Mouse (Mus musculus) gastrocnemius, adult 8-10 months (tissue): ENCODE results near the gene Ndufb11. TPM values are rescaled to one million over a fixed set of nuclear protein-coding genes. Genes with fewer than 3 reads are reported as not detected.

Source experiments
- DNase-seq, 2 experiments: peaks; one replicate each; pipeline ENCODE4 v3.0.0; 2022; ENCODE audit warnings: low spot score in 2 of 2
- total RNA-seq, 4 experiments: library from RNA; stranded (reverse); gene quantifications; 2 replicates each; pipeline ENCODE4 v1.2.4; 2022

Gene Ndufb11
- total RNA-seq = 100 to 1,000 TPM; 396 to 439 (median 407) TPM

DNA sequence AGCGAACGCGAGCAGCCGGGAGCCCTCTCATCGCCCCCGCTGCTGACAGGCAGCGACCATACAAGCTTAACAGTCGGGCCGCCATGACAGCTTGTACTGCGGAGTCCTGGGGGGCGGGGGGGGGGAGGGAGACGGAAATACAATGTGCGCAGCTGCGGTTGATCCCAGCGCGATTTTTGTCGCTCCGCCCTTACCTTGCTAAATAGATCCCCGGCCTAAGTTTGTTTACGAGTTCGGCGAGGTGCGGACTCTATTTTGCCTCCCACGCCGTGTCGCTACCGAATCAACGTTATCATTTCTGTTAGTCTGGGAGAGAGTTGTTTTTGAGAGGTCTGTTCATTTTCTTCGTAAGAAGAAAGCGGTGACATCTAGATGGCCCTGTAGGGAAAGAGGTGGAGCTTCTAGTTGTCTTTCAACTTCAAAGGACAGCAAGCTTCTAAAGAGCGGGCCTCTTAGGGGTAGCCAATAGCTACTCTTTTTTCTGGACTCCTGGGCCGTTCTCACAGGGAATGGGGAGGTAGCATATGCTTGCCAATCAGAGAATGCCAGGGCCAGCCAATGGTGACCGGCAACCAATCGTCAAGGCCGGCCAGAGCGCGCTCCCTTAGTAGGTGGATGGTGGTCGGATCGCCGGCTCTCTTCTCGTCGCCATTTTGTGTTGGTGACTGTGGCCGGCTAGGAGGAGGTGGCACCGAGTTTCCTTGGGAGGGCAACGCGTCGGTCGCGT, at the start of gene Ndufb11, which contains the start of gene Rbm10:
TSS of gene Ndufb11 (minus strand) at position 444 of the 727 bp plus-strand sequence.
TSS of gene Rbm10 (plus strand) at position 328 of the 727 bp plus-strand sequence.
- peak; percentile 65 to 80 for DNase-seq

DNA sequence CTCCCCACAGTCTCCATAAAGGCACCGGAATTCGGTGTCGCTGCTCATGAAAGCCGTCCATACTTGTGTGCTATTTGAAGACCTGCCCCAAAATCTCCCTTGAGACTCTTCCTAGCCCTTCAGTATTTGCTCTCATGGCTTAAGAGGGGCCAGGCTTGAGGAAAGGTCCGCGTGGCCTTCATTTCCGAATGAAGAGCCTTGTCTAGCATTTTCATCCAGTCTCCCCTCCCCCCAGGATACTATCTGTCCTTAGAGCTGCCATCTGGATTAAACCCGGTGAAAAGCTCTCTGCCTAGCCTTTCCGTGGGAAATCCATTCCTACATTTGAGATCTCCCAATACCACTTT, 46.0 kb upstream of the Ndufb11 start:
- no peak for DNase-seq

GRCm38 (mm10) chrX:20662716-20663443, 45.5 kb upstream of the Ndufb11 start:
- DNase-seq = peak; percentile 73 to 79

- no peak for DNase-seq
These were observed 44.9 kb upstream of the Ndufb11 start for GRCm38 (mm10) chrX:20662317-20662715.

GRCm38 (mm10) chrX:20658891-20659406, 41.5 kb upstream of the Ndufb11 start:
- no peak for DNase-seq

DNA sequence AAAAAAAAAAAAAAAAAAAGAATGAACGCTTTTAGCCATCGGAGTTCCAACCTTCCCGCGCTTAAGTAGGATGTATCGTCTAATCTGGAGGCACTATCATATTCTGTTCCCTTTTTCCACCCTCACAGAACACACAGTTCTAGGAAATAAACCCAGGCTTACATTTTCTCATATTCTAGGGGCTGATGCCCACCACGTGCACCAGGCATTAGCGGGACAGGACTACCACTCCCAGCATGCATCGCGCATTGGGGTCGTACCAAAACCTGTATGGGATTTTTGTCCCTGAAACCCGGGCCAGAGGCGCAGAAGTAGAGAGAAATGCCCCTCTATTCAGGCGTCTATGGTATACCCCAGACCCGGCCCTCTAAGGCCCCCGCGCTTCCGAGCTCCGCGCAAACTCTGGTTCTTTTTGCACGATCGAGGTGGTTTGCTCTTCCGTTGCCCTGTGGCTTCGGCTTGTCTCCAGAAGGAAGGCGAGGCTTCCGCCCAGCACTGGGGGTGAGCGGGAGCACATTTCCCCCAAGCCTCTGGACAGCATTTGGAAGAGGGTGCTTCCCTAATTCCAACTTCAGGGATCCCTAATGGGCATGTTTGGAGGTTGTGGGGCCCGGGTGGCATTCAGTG, 40.7 kb upstream of the Ndufb11 start, which contains the start of gene Uba1:
TSS of gene Uba1 (plus strand) at position 301 of the 627 bp plus-strand sequence.
- peak; percentile 32 to 52 for DNase-seq

- DNase-seq = no peak
These were observed 40.2 kb upstream of the Ndufb11 start for GRCm38 (mm10) chrX:20657593-20657992.

GRCm38 (mm10) chrX:20644780-20645179, 27.4 kb upstream of the Ndufb11 start:
- DNase-seq = no peak

GRCm38 (mm10) chrX:20638141-20638540, 20.7 kb upstream of the Ndufb11 start:
- no peak for DNase-seq

- DNase-seq = no peak
These were observed 532 bp upstream of the Ndufb11 start for GRCm38 (mm10) chrX:20617903-20618399.

- no peak for DNase-seq
These were observed 601 bp downstream of the Ndufb11 start for GRCm38 (mm10) chrX:20616861-20617175.

GRCm38 (mm10) chrX:20608500-20608899, 8.9 kb downstream of the Ndufb11 start:
- no peak for DNase-seq

DNA sequence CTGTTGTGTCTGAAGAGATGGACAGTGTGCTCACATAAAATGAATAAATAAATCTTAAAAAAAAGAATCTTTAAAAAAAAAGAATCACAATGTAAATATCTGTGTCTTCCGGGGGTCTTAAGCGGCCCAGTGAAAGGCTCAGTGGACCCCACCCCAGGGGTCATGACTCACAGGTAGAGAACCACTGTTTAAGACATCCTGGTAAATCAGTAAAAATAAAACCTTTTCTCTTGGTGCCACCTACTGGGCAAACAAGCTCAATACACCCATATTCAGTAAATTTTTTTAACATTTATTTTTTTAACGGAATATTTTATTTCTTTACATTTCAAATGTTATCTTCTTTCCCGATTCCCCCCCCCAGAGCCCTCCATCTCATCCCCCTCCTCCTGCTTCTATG, 29.5 kb downstream of the Ndufb11 start:
- DNase-seq = no peak

GRCm38 (mm10) chrX:20573927-20574326, 43.5 kb downstream of the Ndufb11 start:
- no peak for DNase-seq

DNA sequence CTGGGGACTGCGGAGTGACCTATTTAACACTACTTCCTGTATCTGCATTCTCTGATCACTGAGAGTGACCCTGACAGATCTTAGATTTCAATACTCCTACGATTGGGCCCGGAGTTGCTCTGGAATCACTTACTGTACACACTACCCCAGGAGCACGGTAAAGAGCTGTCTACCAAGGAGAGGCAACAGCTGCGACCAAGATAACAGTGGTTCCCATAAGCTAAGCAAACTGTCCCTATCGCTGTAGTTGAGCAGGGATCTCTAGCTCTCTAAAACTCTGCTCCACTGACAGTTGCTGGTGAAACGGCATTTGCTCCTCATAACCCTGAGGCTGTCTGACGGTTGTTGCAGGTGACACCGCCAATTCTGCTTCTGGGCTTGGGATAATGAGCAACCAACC, 44.7 kb downstream of the Ndufb11 start:
- DNase-seq = no peak

DNA sequence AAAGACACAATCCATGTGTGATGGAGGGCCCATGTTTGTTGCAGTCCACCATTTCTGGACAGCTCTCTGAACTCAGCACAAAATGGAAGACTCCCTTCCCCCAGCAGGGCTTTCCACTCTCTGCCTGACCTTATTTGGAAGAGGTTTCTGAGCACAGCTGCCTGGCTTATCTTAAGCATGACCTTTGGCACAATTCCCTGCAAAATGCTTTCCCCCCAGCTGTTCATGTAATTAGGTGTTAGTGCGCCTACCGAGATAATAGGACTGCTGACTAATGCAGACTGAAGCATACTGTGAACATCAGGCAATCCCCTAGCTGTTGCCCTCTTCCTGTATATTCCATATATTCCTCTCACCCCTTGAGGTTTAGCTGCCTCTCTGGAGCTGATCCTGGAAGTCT, 46.4 kb downstream of the Ndufb11 start:
- no peak for DNase-seq

Other genes with a start within 250 kb of the Ndufb11 start
- gene Jade3, start 191.9 kb downstream of the Ndufb11 start, total RNA-seq = under 1 TPM; 0.27 to 0.58 (median 0.44) TPM
- gene Rgn, start 67.8 kb downstream of the Ndufb11 start, total RNA-seq = under 1 TPM in 1 of 4 experiments, not detected in 3; 0.46 TPM
- gene Rbm10, start 116 bp downstream of the Ndufb11 start, total RNA-seq = 10 to 100 TPM in 1 of 4 experiments, 1 to 10 TPM in 3; 8.4 to 10.3 (median 9.2) TPM
- gene Uba1, start 40.7 kb upstream of the Ndufb11 start, total RNA-seq = 100 to 1,000 TPM; 143 to 161 (median 149) TPM
- 100 to 1,000 TPM; 105 to 130 (median 120) TPM for gene Cdk16, start 70.3 kb upstream of the Ndufb11 start, total RNA-seq
- 1 to 10 TPM; 1.7 to 2.3 (median 2.1) TPM for gene Usp11, start 86.3 kb upstream of the Ndufb11 start, total RNA-seq
- gene Araf, start 180.2 kb upstream of the Ndufb11 start, total RNA-seq = 100 to 1,000 TPM; 102 to 107 (median 105) TPM